Mouse (Mus musculus): ENCODE results near the gene Gabrg3. TPM values are rescaled to one million over a fixed set of nuclear protein-coding genes. Genes with fewer than 3 reads are reported as not detected.
"Not testable (repeated sequence)": the region's sequence is repeated elsewhere in the genome, so short reads cannot be mapped to it uniquely, and the experiment has no call there.

Gene Gabrg3
- total and polyA plus RNA-seq, 3 experiments: under 0.01 TPM; not detected in 2

- TF ChIP-seq CTCF (IDR thresholded peaks at IDR 0.05): no peak
- no peak for TF ChIP-seq EP300 (IDR thresholded peaks at IDR 0.05; ENCODE audit: insufficient read depth, low read depth, low read length)
- no peak for TF ChIP-seq POLR2A (IDR thresholded peaks at IDR 0.05; ENCODE audit: insufficient read depth, low read depth, low read length)
Observed at GRCm38 (mm10) chr7:57258893-57259574, 128.0 kb downstream of the Gabrg3 start.

GRCm38 (mm10) chr7:57243981-57244380, 143.0 kb downstream of the Gabrg3 start:
- H3K27me3 ChIP-seq (ENCODE audit: control insufficient read depth, insufficient read depth, low read length): no peaks in the 10 kb centered on the region
- no peaks in the 10 kb centered on the region for H3K4me1 ChIP-seq (ENCODE audit: control insufficient read depth, insufficient read depth, low read length)
- no peak for TF ChIP-seq EP300 (IDR thresholded peaks at IDR 0.05; ENCODE audit: insufficient read depth, low read depth, low read length)
- no peak for TF ChIP-seq CTCF (IDR thresholded peaks at IDR 0.05)
- TF ChIP-seq POLR2A (IDR thresholded peaks at IDR 0.05; ENCODE audit: insufficient read depth, low read depth, low read length): no peak
- H3K27ac ChIP-seq: no peak overlapping the region
- WGBS: 69% methylated on average over 4 of the region's 4 CpGs
- no peak for DNase-seq
- no peak overlapping the region for H3K9ac ChIP-seq (ENCODE audit: low read depth, low read length)
- H3K36me3 ChIP-seq (ENCODE audit: control insufficient read depth, insufficient read depth, low read length): no peaks in the 10 kb centered on the region
- H3K4me3 ChIP-seq: no peak overlapping the region
- H3K79me2 ChIP-seq (replicated peaks; ENCODE audit: control insufficient read depth, insufficient read depth, low read length): no peaks in the 10 kb centered on the region
- intact Hi-C loops (cut with DNase I): no loop called here

More at GRCm38 (mm10) chr7:57258893-57259574, 128.0 kb downstream of the Gabrg3 start:
- intact Hi-C loops (cut with DNase I): no loop called here
- no peak for DNase-seq
- Histone ChIP-seq H3K4me3 (no peak overlapping the region), H3K36me3 (ENCODE audit: control insufficient read depth, insufficient read depth, low read length) (no peaks in the 10 kb centered on the region), H3K27me3 (ENCODE audit: control insufficient read depth, insufficient read depth, low read length) (no peaks in the 10 kb centered on the region), H3K27ac (no peak overlapping the region), H3K4me1 (ENCODE audit: control insufficient read depth, insufficient read depth, low read length) (no peaks in the 10 kb centered on the region), H3K79me2 (replicated peaks; ENCODE audit: control insufficient read depth, insufficient read depth, low read length) (no peaks in the 10 kb centered on the region), H3K9ac (ENCODE audit: low read depth, low read length) (no peak overlapping the region)
- 52% methylated on average over 5 of the region's 5 CpGs for WGBS

GRCm38 (mm10) chr7:57214119-57214518, 172.9 kb downstream of the Gabrg3 start:
- Histone ChIP-seq H3K27me3 (ENCODE audit: control insufficient read depth, insufficient read depth, low read length) (no peaks in the 10 kb centered on the region), H3K4me3 (no peak overlapping the region), H3K79me2 (replicated peaks; ENCODE audit: control insufficient read depth, insufficient read depth, low read length) (no peaks in the 10 kb centered on the region), H3K4me1 (ENCODE audit: control insufficient read depth, insufficient read depth, low read length) (no peaks in the 10 kb centered on the region), H3K9ac (ENCODE audit: low read depth, low read length) (no peak overlapping the region), H3K36me3 (ENCODE audit: control insufficient read depth, insufficient read depth, low read length) (no peaks in the 10 kb centered on the region), H3K27ac (no peak overlapping the region)
- 80% methylated on average over 1 of the region's 1 CpGs for WGBS
- intact Hi-C loops (cut with DNase I): no loop called here
- DNase-seq: no peak
- no peak for TF ChIP-seq POLR2A (IDR thresholded peaks at IDR 0.05; ENCODE audit: insufficient read depth, low read depth, low read length)
- TF ChIP-seq EP300 (IDR thresholded peaks at IDR 0.05; ENCODE audit: insufficient read depth, low read depth, low read length): no peak
- no peak for TF ChIP-seq CTCF (IDR thresholded peaks at IDR 0.05)

GRCm38 (mm10) chr7:57186015-57186414, 201.0 kb downstream of the Gabrg3 start:
- no peak for DNase-seq
- H3K79me2 ChIP-seq (replicated peaks; ENCODE audit: control insufficient read depth, insufficient read depth, low read length): no peaks in the 10 kb centered on the region
- no peaks in the 10 kb centered on the region for H3K4me1 ChIP-seq (ENCODE audit: control insufficient read depth, insufficient read depth, low read length)
- intact Hi-C loops (cut with DNase I): no loop called here
- H3K27me3 ChIP-seq (ENCODE audit: control insufficient read depth, insufficient read depth, low read length): no peaks in the 10 kb centered on the region
- no peak overlapping the region for H3K9ac ChIP-seq (ENCODE audit: low read depth, low read length)
- H3K4me3 ChIP-seq: no peak overlapping the region
- H3K27ac ChIP-seq: no peak overlapping the region
- no peaks in the 10 kb centered on the region for H3K36me3 ChIP-seq (ENCODE audit: control insufficient read depth, insufficient read depth, low read length)
- WGBS: 70% methylated on average over 1 of the region's 1 CpGs
- no peak for TF ChIP-seq CTCF (IDR thresholded peaks at IDR 0.05)
- no peak for TF ChIP-seq EP300 (IDR thresholded peaks at IDR 0.05; ENCODE audit: insufficient read depth, low read depth, low read length)
- TF ChIP-seq POLR2A (IDR thresholded peaks at IDR 0.05; ENCODE audit: insufficient read depth, low read depth, low read length): no peak

GRCm38 (mm10) chr7:57175891-57176545, 211.0 kb downstream of the Gabrg3 start:
- H3K27ac ChIP-seq; H3K9ac ChIP-seq (ENCODE audit: low read depth, low read length); intact Hi-C loops (cut with DNase I); DNase-seq; H3K4me1 ChIP-seq (ENCODE audit: control insufficient read depth, insufficient read depth, low read length); H3K36me3 ChIP-seq (ENCODE audit: control insufficient read depth, insufficient read depth, low read length); H3K79me2 ChIP-seq (replicated peaks; ENCODE audit: control insufficient read depth, insufficient read depth, low read length); H3K4me3 ChIP-seq; H3K27me3 ChIP-seq (ENCODE audit: control insufficient read depth, insufficient read depth, low read length): not testable (repeated sequence)
- WGBS: 69% methylated on average over 2 of the region's 2 CpGs

GRCm38 (mm10) chr7:57166931-57167330, 220.1 kb downstream of the Gabrg3 start:
- Histone ChIP-seq H3K27me3 (ENCODE audit: control insufficient read depth, insufficient read depth, low read length) (no peaks in the 10 kb centered on the region), H3K79me2 (replicated peaks; ENCODE audit: control insufficient read depth, insufficient read depth, low read length) (no peaks in the 10 kb centered on the region), H3K36me3 (ENCODE audit: control insufficient read depth, insufficient read depth, low read length) (no peaks in the 10 kb centered on the region), H3K4me3 (no peak overlapping the region), H3K4me1 (ENCODE audit: control insufficient read depth, insufficient read depth, low read length) (no peaks in the 10 kb centered on the region), H3K9ac (ENCODE audit: low read depth, low read length) (no peak overlapping the region), H3K27ac (no peak overlapping the region)
- peak in 1 of 2 experiments; percentile 3 for DNase-seq
- intact Hi-C loops (cut with DNase I): no loop called here
- TF ChIP-seq CTCF (IDR thresholded peaks at IDR 0.05) (no peak), POLR2A (IDR thresholded peaks at IDR 0.05; ENCODE audit: insufficient read depth, low read depth, low read length) (no peak)
- WGBS: 50% methylated on average over 3 of the region's 3 CpGs
